8 mouse cellular contexts compared by ENCODE assay signal in the genomic region with DNA sequence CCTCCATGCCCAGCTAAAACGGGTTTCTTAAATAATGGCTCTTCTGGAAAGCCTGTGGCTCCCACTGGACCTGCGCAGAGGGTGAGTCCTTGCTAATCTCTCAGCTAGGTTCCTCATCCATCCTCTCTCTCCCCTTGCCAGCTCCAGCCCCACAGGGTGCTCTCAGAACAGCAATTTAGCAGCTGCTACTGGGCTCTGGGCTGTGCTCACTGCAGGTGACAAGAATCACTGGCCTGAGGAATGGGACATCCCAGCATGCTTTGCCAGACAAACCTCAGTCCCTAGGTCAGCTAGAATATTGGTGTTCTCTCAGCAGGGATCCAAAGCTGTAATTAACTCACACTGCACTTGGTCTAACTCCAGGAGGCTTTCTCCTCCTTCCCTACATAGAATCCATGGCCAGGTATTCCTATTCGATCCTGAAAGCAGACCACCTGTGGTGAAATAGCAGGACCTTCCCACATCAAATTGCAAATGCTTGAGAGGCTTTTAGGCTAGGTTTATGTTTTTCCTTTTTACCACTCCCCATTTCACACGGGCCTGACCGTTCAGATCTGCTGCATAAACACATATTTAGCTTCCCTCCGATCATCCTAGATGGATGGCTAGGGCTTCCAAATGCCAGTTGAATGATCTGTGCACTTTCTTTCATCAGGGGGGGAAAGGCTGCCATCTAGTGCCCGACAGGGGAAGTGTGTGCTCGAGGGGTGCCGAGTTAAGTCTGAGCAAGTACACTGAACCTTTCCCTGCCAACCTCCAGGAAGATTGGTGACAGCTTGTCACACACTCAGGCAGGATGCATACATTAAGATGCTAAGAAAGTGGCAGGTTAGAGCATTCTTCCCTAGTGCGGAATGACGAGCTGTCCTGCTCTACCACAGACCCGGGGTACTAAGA. TPM values are rescaled to one million over a fixed set of nuclear protein-coding genes. Genes with fewer than 3 reads are reported as not detected.
DNase-seq lines count a peak whose midpoint lies in the region; ATAC-seq and TF ChIP-seq lines count a peak whose summit lies in the region.

No protein-coding gene starts in this region.

- 18% methylated on average over 12 of the region's 12 CpGs for WGBS in forebrain, embryonic 12.5 days
- WGBS in hindbrain, postnatal 0 days: 14% methylated on average over 12 of the region's 12 CpGs

- H3K4me3 ChIP-seq in testis, adult 2 months (ENCODE audit: control insufficient read depth, low read depth, low read length): no peak overlapping the region
- no peak overlapping the region for H3K4me3 ChIP-seq in forebrain, embryonic 12.5 days (replicated peaks)
- no peak overlapping the region for H3K4me3 ChIP-seq in hindbrain, postnatal 0 days (ENCODE audit: low read length)

- H3K4me1 ChIP-seq in testis, adult 2 months (ENCODE audit: control insufficient read depth, insufficient read depth, low read length): no peaks in the 10 kb centered on the region
- H3K4me1 ChIP-seq in forebrain, embryonic 12.5 days: peaks cover 5% of the 10 kb centered on the region; the same call in 1 of the 2 replicates
- no peaks in the 10 kb centered on the region for H3K4me1 ChIP-seq in hindbrain, postnatal 0 days (ENCODE audit: insufficient read depth, low read length)

- H3K9ac ChIP-seq in forebrain, embryonic 12.5 days: no peak overlapping the region
- H3K9ac ChIP-seq in hindbrain, postnatal 0 days (replicated peaks; ENCODE audit: low read length): no peak overlapping the region

- H3K27me3 ChIP-seq in testis, adult 2 months (ENCODE audit: control insufficient read depth, insufficient read depth, low read length): no peaks in the 10 kb centered on the region
- no peaks in the 10 kb centered on the region for H3K27me3 ChIP-seq in forebrain, embryonic 12.5 days
- H3K27me3 ChIP-seq in hindbrain, postnatal 0 days (ENCODE audit: insufficient read depth, low read length): no peaks in the 10 kb centered on the region

- intact Hi-C loops in left cerebral cortex, postnatal 4 days (cut with DNase I): no loop called here

- DNase-seq in testis, postnatal 14 days (ENCODE audit: low spot score): no peak
- peak; percentile 80 for DNase-seq in hindbrain, postnatal 0 days (ENCODE audit: low spot score)
- DNase-seq in left cerebral cortex, postnatal 4 days: peak; percentile 63
- DNase-seq in testis, postnatal 10 days (ENCODE audit: low spot score): peak; percentile 65

- no peak overlapping the region for H3K4me2 ChIP-seq in forebrain, embryonic 12.5 days
- H3K4me2 ChIP-seq in hindbrain, postnatal 0 days (ENCODE audit: low read depth, low read length): peak overlapping the region; percentile 32; the same call in 1 of the 2 replicates

- no peaks in the 10 kb centered on the region for H3K9me3 ChIP-seq in forebrain, embryonic 12.5 days
- no peaks in the 10 kb centered on the region for H3K9me3 ChIP-seq in hindbrain, postnatal 0 days (ENCODE audit: low read length)

- H3K36me3 ChIP-seq in testis, adult 2 months (ENCODE audit: control insufficient read depth, insufficient read depth, low read length): no peaks in the 10 kb centered on the region
- H3K36me3 ChIP-seq in forebrain, embryonic 12.5 days (replicated peaks): no peaks in the 10 kb centered on the region
- H3K36me3 ChIP-seq in hindbrain, postnatal 0 days (ENCODE audit: insufficient read depth, low read length): no peaks in the 10 kb centered on the region

- TF ChIP-seq CTCF in testis, adult 2 months (IDR thresholded peaks at IDR 0.05; ENCODE audit: control insufficient read depth, insufficient read depth, insufficient replicate concordance, low read depth, low read length): peak; percentile 78; the same call in 1 of the 2 replicates
- peak; percentile 95 for TF ChIP-seq CTCF in hindbrain, postnatal 0 days (IDR thresholded peaks at IDR 0.05; ENCODE audit: low read depth)

- no peak overlapping the region for H3K27ac ChIP-seq in testis, adult 2 months (ENCODE audit: control insufficient read depth, insufficient read depth, low read depth, low read length)
- H3K27ac ChIP-seq in forebrain, embryonic 12.5 days: no peak overlapping the region
- no peak overlapping the region for H3K27ac ChIP-seq in hindbrain, postnatal 0 days

- ATAC-seq in cerebellum, adult (ENCODE audit: insufficient number of reproducible peaks, low FRiP score, low TSS enrichment): peak; percentile 71
- ATAC-seq in forebrain, embryonic 12.5 days (ENCODE audit: low FRiP score): peak; percentile 51; the same call in 1 of the 2 replicates
- ATAC-seq in hindbrain, postnatal 0 days: peak; percentile 67
- ATAC-seq in monocyte, adult 5-6 weeks (replicated peaks; ENCODE audit: insufficient number of reproducible peaks, low FRiP score, low TSS enrichment, poor library complexity, severe bottlenecking): peak; percentile 85

- no peak for TF ChIP-seq POLR2A in testis, adult 2 months (IDR thresholded peaks at IDR 0.05; ENCODE audit: control insufficient read depth, low read depth, low read length)

RNA-seq across cellular contexts. Expression of a gene that starts 22.6 kb away (rescaled TPM):
- polyA plus RNA-seq in testis, adult 2 months (2012; rRNA removed): 35.5 and 43.0 TPM in 2 replicates
- polyA plus RNA-seq in forebrain, embryonic 12.5 days (2016; fragmentation: Nextera tagmentation; extraction: Ambion mirVana): 63.1 and 64.6 TPM in 2 replicates
- total RNA-seq in hindbrain, postnatal 0 days (2014; rRNA removed): 45.1 and 47.1 TPM in 2 replicates
- 107 and 110 TPM in 2 replicates for polyA plus RNA-seq in hindbrain, postnatal 0 days (2015; fragmentation: Nextera tagmentation; extraction: Ambion mirVana)
- total RNA-seq in left cerebral cortex, postnatal 4 days (2021): 10 to 100 TPM; 53.1 to 53.7 TPM
- total RNA-seq in monocyte, adult 5-6 weeks (2017): 165 to 238 TPM (median 228 TPM) in 3 replicates
